Mouse (Mus musculus) adrenal gland, adult (tissue): ENCODE results near the gene Immp2l.

Experiments
- DNase-seq, 2 experiments: peaks; one replicate each; pipeline ENCODE4 v3.0.0; 2022 to 2023; ENCODE audit warnings: low spot score in 1 of 2; ENCODE audit not compliant: inconsistent age in 2 of 2

The Immp2l gene

GRCm38 (mm10) chr12:41170051-41170450 is 146.2 kb downstream of the Immp2l start:
- no peak for DNase-seq

GRCm38 (mm10) chr12:41182856-41183255 is 159.0 kb downstream of the Immp2l start:
- no peak for DNase-seq

GRCm38 (mm10) chr12:41185060-41185459 is 161.2 kb downstream of the Immp2l start:
- DNase-seq = no peak

GRCm38 (mm10) chr12:41185509-41185908 is 161.6 kb downstream of the Immp2l start:
- DNase-seq = no peak

GRCm38 (mm10) chr12:41192829-41193228 is 168.9 kb downstream of the Immp2l start:
- DNase-seq = no peak

GRCm38 (mm10) chr12:41196374-41196773 is 172.5 kb downstream of the Immp2l start:
- no peak for DNase-seq

- no peak for DNase-seq
Observed at GRCm38 (mm10) chr12:41215186-41215585, 191.3 kb downstream of the Immp2l start.

- no peak for DNase-seq
Observed at GRCm38 (mm10) chr12:41221893-41222292, 198.0 kb downstream of the Immp2l start.

GRCm38 (mm10) chr12:41223686-41224085 is 199.8 kb downstream of the Immp2l start:
- peak in 1 of 2 experiments; percentile 76 for DNase-seq

- DNase-seq = no peak
Observed at GRCm38 (mm10) chr12:41224538-41224937, 200.6 kb downstream of the Immp2l start.

GRCm38 (mm10) chr12:41231966-41232365 is 208.1 kb downstream of the Immp2l start:
- DNase-seq = peak in 1 of 2 experiments; percentile 52

- peak in 1 of 2 experiments; percentile 26 for DNase-seq
Observed at GRCm38 (mm10) chr12:41237880-41238279, 214.0 kb downstream of the Immp2l start.

- peak in 1 of 2 experiments; percentile 70 for DNase-seq
Observed at GRCm38 (mm10) chr12:41241221-41241620, 217.3 kb downstream of the Immp2l start.

- no peak for DNase-seq
Observed at GRCm38 (mm10) chr12:41248254-41248653, 224.4 kb downstream of the Immp2l start.

GRCm38 (mm10) chr12:41250123-41250522 is 226.2 kb downstream of the Immp2l start:
- DNase-seq = no peak

GRCm38 (mm10) chr12:41257905-41258304 is 234.0 kb downstream of the Immp2l start:
- DNase-seq = no peak

- DNase-seq = peak in 1 of 2 experiments; percentile 69
Observed at GRCm38 (mm10) chr12:41259608-41260007, 235.7 kb downstream of the Immp2l start.

GRCm38 (mm10) chr12:41274136-41274535 is 250.2 kb downstream of the Immp2l start:
- no peak for DNase-seq

GRCm38 (mm10) chr12:41275361-41275760 is 251.5 kb downstream of the Immp2l start:
- no peak for DNase-seq

- no peak for DNase-seq
Observed at GRCm38 (mm10) chr12:41277896-41278295, 254.0 kb downstream of the Immp2l start.

GRCm38 (mm10) chr12:41289047-41289446 is 265.2 kb downstream of the Immp2l start:
- no peak for DNase-seq

- no peak for DNase-seq
Observed at GRCm38 (mm10) chr12:41307015-41307414, 283.1 kb downstream of the Immp2l start.
